ENCODE assay signal across 11 mouse cellular contexts in genomic region chr19:44734682-44735081, GRCm38 (mm10). TPM values are rescaled to one million over a fixed set of nuclear protein-coding genes. Genes with fewer than 3 reads are reported as not detected.
DNase-seq lines count a peak whose midpoint lies in the region; ATAC-seq and TF ChIP-seq lines count a peak whose summit lies in the region.
"Had no signal": no experiment of that assay in that cellular context is flagged by ENCODE, and none has a peak within 500 bp of the region (broad histone marks: within the 10 kb centered on the region; RNA-seq: fewer than 3 reads in every experiment).

No protein-coding gene starts in this region.

- no peak for TF ChIP-seq POLR2A in heart, adult 2 months (IDR thresholded peaks at IDR 0.05; ENCODE audit: insufficient read depth, low read depth, low read length)

- TF ChIP-seq EP300 in heart, adult 2 months (IDR thresholded peaks at IDR 0.05; ENCODE audit: insufficient read depth, low read depth, low read length), result no peak

- H3K9ac ChIP-seq in heart, embryonic 13.5 days, result no peak overlapping the region
- no peak overlapping the region for H3K9ac ChIP-seq in heart, adult 2 months (ENCODE audit: low read depth, low read length)
- H3K9ac ChIP-seq in forebrain, embryonic 14.5 days (ENCODE audit: low read length), result no peak overlapping the region
- H3K9ac ChIP-seq in kidney, postnatal 0 days (ENCODE audit: low read depth, low read length), result no peak overlapping the region
- no peak overlapping the region for H3K9ac ChIP-seq in neural tube, embryonic 11.5 days (ENCODE audit: low read length)
- H3K9ac ChIP-seq: liver, embryonic 13.5 days had no signal

- no peak for TF ChIP-seq CTCF in heart, adult 2 months (IDR thresholded peaks at IDR 0.05)
- no peak for TF ChIP-seq CTCF in kidney, postnatal 0 days (IDR thresholded peaks at IDR 0.05; ENCODE audit: low read depth)

- intact Hi-C loops in heart, adult 2 months (cut with DNase I), result no loop called here
- intact Hi-C loops in left cerebral cortex, postnatal 14 days (cut with DNase I), result no loop called here

- peaks cover 98% of the 10 kb centered on the region for H3K27me3 ChIP-seq in heart, embryonic 13.5 days (replicated peaks)
- peaks cover 11% of the 10 kb centered on the region; the same call in 1 of the 2 replicates for H3K27me3 ChIP-seq in heart, adult 2 months (ENCODE audit: control insufficient read depth, insufficient read depth, low read length)
- H3K27me3 ChIP-seq in forebrain, embryonic 14.5 days (replicated peaks; ENCODE audit: control insufficient read depth, insufficient read depth, low read length), result peaks cover 85% of the 10 kb centered on the region
- H3K27me3 ChIP-seq in kidney, postnatal 0 days (ENCODE audit: insufficient read depth, low read length), result peaks cover 10% of the 10 kb centered on the region
- H3K27me3 ChIP-seq in neural tube, embryonic 11.5 days (ENCODE audit: control insufficient read depth, insufficient read depth, low read length), result peaks cover 86% of the 10 kb centered on the region

- H3K4me3 ChIP-seq in heart, embryonic 13.5 days, result peak overlapping the region; percentile 36
- no peak overlapping the region for H3K4me3 ChIP-seq in heart, adult 2 months
- H3K4me3 ChIP-seq in forebrain, embryonic 14.5 days (ENCODE audit: low read depth, low read length), result peak overlapping the region; percentile 15
- peak overlapping the region; percentile 13 for H3K4me3 ChIP-seq in kidney, postnatal 0 days (replicated peaks; ENCODE audit: low read depth, low read length)
- H3K4me3 ChIP-seq in neural tube, embryonic 11.5 days (ENCODE audit: low read depth, low read length), result no peak overlapping the region
- H3K4me3 ChIP-seq: liver, embryonic 13.5 days had no signal

- H3K9me3 ChIP-seq in heart, embryonic 13.5 days, result no peaks in the 10 kb centered on the region; the same call in 1 of the 2 replicates
- H3K9me3 ChIP-seq in forebrain, embryonic 14.5 days (replicated peaks; ENCODE audit: control insufficient read depth, low read length), result no peaks in the 10 kb centered on the region
- no peaks in the 10 kb centered on the region for H3K9me3 ChIP-seq in kidney, postnatal 0 days (replicated peaks; ENCODE audit: low read length)
- no peaks in the 10 kb centered on the region for H3K9me3 ChIP-seq in neural tube, embryonic 11.5 days (ENCODE audit: control insufficient read depth, low read length)
- H3K9me3 ChIP-seq: liver, embryonic 13.5 days had no signal

- WGBS in heart, embryonic 13.5 days, result 2% methylated on average over 33 of the region's 33 CpGs
- WGBS in heart, adult 2 months, result 1% methylated on average over 33 of the region's 33 CpGs
- WGBS in forebrain, embryonic 14.5 days, result under 1% methylated on average over 31 of the region's 33 CpGs
- under 1% methylated on average over 33 of the region's 33 CpGs for WGBS in kidney, postnatal 0 days
- WGBS in neural tube, embryonic 11.5 days, result 1% methylated on average over 33 of the region's 33 CpGs

- no peak overlapping the region for H3K27ac ChIP-seq in heart, embryonic 13.5 days (replicated peaks)
- H3K27ac ChIP-seq in heart, adult 2 months, result no peak overlapping the region
- no peak overlapping the region for H3K27ac ChIP-seq in forebrain, embryonic 14.5 days (ENCODE audit: low read depth, low read length)
- H3K27ac ChIP-seq in kidney, postnatal 0 days, result no peak overlapping the region
- no peak overlapping the region for H3K27ac ChIP-seq in neural tube, embryonic 11.5 days (ENCODE audit: low read depth, low read length)
- H3K27ac ChIP-seq: liver, embryonic 13.5 days had no signal

- peak overlapping the region; percentile 58 for H3K4me2 ChIP-seq in heart, embryonic 13.5 days
- peak overlapping the region; percentile 28; the same call in 1 of the 2 replicates for H3K4me2 ChIP-seq in forebrain, embryonic 14.5 days (ENCODE audit: low read length)
- H3K4me2 ChIP-seq in kidney, postnatal 0 days (ENCODE audit: low read length), result peak overlapping the region; percentile 55
- H3K4me2 ChIP-seq in neural tube, embryonic 11.5 days (ENCODE audit: low read depth), result peak overlapping the region; percentile 31
- H3K4me2 ChIP-seq: liver, embryonic 13.5 days had no signal

- no peaks in the 10 kb centered on the region for H3K36me3 ChIP-seq in heart, embryonic 13.5 days
- no peaks in the 10 kb centered on the region for H3K36me3 ChIP-seq in heart, adult 2 months (ENCODE audit: control insufficient read depth, insufficient read depth, low read length)
- H3K36me3 ChIP-seq in forebrain, embryonic 14.5 days (ENCODE audit: control insufficient read depth, insufficient read depth, low read length), result no peaks in the 10 kb centered on the region
- no peaks in the 10 kb centered on the region for H3K36me3 ChIP-seq in kidney, postnatal 0 days (ENCODE audit: insufficient read depth, low read length)
- H3K36me3 ChIP-seq in neural tube, embryonic 11.5 days (ENCODE audit: control insufficient read depth, insufficient read depth, low read length), result no peaks in the 10 kb centered on the region
- H3K36me3 ChIP-seq: liver, embryonic 13.5 days had no signal

- H3K4me1 ChIP-seq in heart, embryonic 13.5 days, result peaks cover 10% of the 10 kb centered on the region; the same call in 1 of the 2 replicates
- no peaks in the 10 kb centered on the region for H3K4me1 ChIP-seq in heart, adult 2 months (ENCODE audit: control insufficient read depth, insufficient read depth, low read length)
- H3K4me1 ChIP-seq in forebrain, embryonic 14.5 days (ENCODE audit: control insufficient read depth, insufficient read depth, low read length), result peaks cover 5% of the 10 kb centered on the region; the same call in 1 of the 2 replicates
- peaks cover 7% of the 10 kb centered on the region; the same call in 1 of the 2 replicates for H3K4me1 ChIP-seq in kidney, postnatal 0 days (replicated peaks; ENCODE audit: insufficient read depth, low read length)
- H3K4me1 ChIP-seq in neural tube, embryonic 11.5 days (ENCODE audit: control insufficient read depth, insufficient read depth, low read length), result no peaks in the 10 kb centered on the region
- H3K4me1 ChIP-seq: liver, embryonic 13.5 days had no signal

- no peak for ATAC-seq in heart, embryonic 13.5 days (ENCODE audit: extremely low read depth, insufficient number of reproducible peaks, low FRiP score, low TSS enrichment)
- ATAC-seq in forebrain, embryonic 14.5 days, result no peak
- peak; percentile 71 for ATAC-seq in kidney, postnatal 0 days (replicated peaks; ENCODE audit: low FRiP score, low read depth)
- no peak for ATAC-seq in neural tube, embryonic 11.5 days (ENCODE audit: insufficient read depth, low FRiP score, low TSS enrichment)

- DNase-seq in heart, adult 2 months, result no peak
- DNase-seq in forebrain, embryonic 14.5 days (ENCODE audit: low spot score), result no peak
- peak; percentile 35 for DNase-seq in kidney, postnatal 0 days (ENCODE audit: low spot score)
- no peak for DNase-seq in neural tube, embryonic 11.5 days (ENCODE audit: low spot score)
- DNase-seq in urinary bladder, postnatal 14 days (ENCODE audit: low spot score), result no peak
- no peak for DNase-seq in adrenal gland, postnatal 36 days
- DNase-seq in left cerebral cortex, postnatal 14 days (ENCODE audit: low spot score in 2 of 2), result no peak
- DNase-seq: adrenal gland, adult 8-10 months; liver, embryonic 13.5 days had no signal

- H3K79me2 ChIP-seq in heart, adult 2 months (replicated peaks; ENCODE audit: control insufficient read depth, insufficient read depth, low read length), result no peaks in the 10 kb centered on the region

RNA-seq across cellular contexts. Expression of gene Pax2, which starts 21.2 kb away (rescaled TPM):
- not detected in 2 replicates for polyA plus RNA-seq in heart, embryonic 13.5 days (2015; fragmentation: Nextera tagmentation; extraction: Ambion mirVana)
- total RNA-seq in heart, adult 2 months (2021), result not detected
- not detected in 2 replicates for polyA plus RNA-seq in heart, adult 2 months (2012; rRNA removed)
- polyA plus RNA-seq in forebrain, embryonic 14.5 days (2014; fragmentation: Nextera tagmentation; extraction: Ambion mirVana), result 0.09 TPM in 1 of 2 replicates, not detected in the other
- polyA plus RNA-seq in kidney, postnatal 0 days (2015; fragmentation: Nextera tagmentation; extraction: Ambion mirVana), result 27.4 and 29.6 TPM in 2 replicates
- polyA plus RNA-seq in neural tube, embryonic 11.5 days (2014; fragmentation: Nextera tagmentation; extraction: Ambion mirVana), result 7.4 and 8.0 TPM in 2 replicates
- total RNA-seq in adrenal gland, postnatal 36 days (2021), result not detected
- total RNA-seq in left cerebral cortex, postnatal 14 days (2021), result under 1 TPM; 0.11 to 0.22 TPM
- total RNA-seq: adrenal gland, adult 8-10 months; hematopoietic stem cell, adult 5-6 weeks had no signal
- polyA plus RNA-seq: liver, embryonic 13.5 days had no signal

Comparison
In these comparisons a context has a peak if more than half of its experiments do, and no peak if none do; other contexts are left out.
1. H3K4me3 ChIP-seq: peak in heart, embryonic 13.5 days (single experiment), forebrain, embryonic 14.5 days (single experiment) and kidney, postnatal 0 days (single experiment); none in heart, adult 2 months (single experiment) and neural tube, embryonic 11.5 days (single experiment).
2. Peak in every context shown above with its lines, with median percentiles within 50 percentile points of each other: H3K4me2 ChIP-seq.